Mouse (Mus musculus) CH12.LX (cell line): ENCODE results near the gene Pcyt2. TPM values are rescaled to one million over a fixed set of nuclear protein-coding genes. Genes with fewer than 3 reads are reported as not detected.

Source experiments
- DNase-seq: peaks from one replicate; pipeline ENCODE4 v3.0.0-alpha.2; 2013; ENCODE audit errors: extremely low read depth
- H3K27ac ChIP-seq: 2 replicates; pipeline ENCODE4 v1.5.1; 2012; ENCODE audit warnings: low read depth, mild to moderate bottlenecking, control low read depth, moderate library complexity; ENCODE audit not compliant: insufficient read depth
- H3K27me3 ChIP-seq: replicated peaks from 2 replicates; pipeline ENCODE3; 2012; ENCODE audit warnings: inconsistent platforms
- H3K36me3 ChIP-seq, 2 experiments: replicated peaks in 1 of 2; 2 replicates each; pipeline versions ENCODE3 to v1.6.1; 2012; ENCODE audit warnings: inconsistent platforms in 1 of 2, low read length in 1 of 2, mild to moderate bottlenecking in 1 of 2, mixed read lengths in 1 of 2, moderate library complexity in 1 of 2; ENCODE audit not compliant: control insufficient read depth in 1 of 2, insufficient read depth in 1 of 2
- H3K4me1 ChIP-seq, 2 experiments: 2 replicates each; pipeline ENCODE4 v1.6.1; 2012; ENCODE audit warnings: inconsistent platforms in 1 of 2, moderate library complexity in 1 of 2; ENCODE audit not compliant: insufficient read depth in 2 of 2, control insufficient read depth in 1 of 2
- H3K4me2 ChIP-seq: 2 replicates; pipeline ENCODE4 v1.6.1; 2012; ENCODE audit warnings: low read depth, mild to moderate bottlenecking, control low read depth; ENCODE audit not compliant: poor library complexity, insufficient read depth, severe bottlenecking
- H3K4me3 ChIP-seq, 3 experiments: fragments of 150-350 bp in 1 of 3; sonication (generic) in 1 of 3; replicated peaks in 1 of 3; 2 replicates each; pipeline versions ENCODE3 to v1.5.1; 2011 to 2012; ENCODE audit warnings: low read depth in 2 of 3, low read length in 2 of 3, mild to moderate bottlenecking in 2 of 3, moderate library complexity in 2 of 3, control low read depth in 1 of 3, improper control_type of control experiment in 1 of 3, inconsistent platforms in 1 of 3, mixed read lengths in 1 of 3; ENCODE audit not compliant: poor library complexity in 1 of 3
- H3K79me2 ChIP-seq: replicated peaks from 2 replicates; pipeline ENCODE4 v1.6.1; 2012; ENCODE audit warnings: mild to moderate bottlenecking, moderate library complexity; ENCODE audit not compliant: control insufficient read depth, poor library complexity, insufficient read depth, severe bottlenecking; ENCODE audit errors: extremely low read depth
- H3K9ac ChIP-seq: 2 replicates; pipeline ENCODE4 v1.6.1; 2012; ENCODE audit warnings: low read depth, mild to moderate bottlenecking, control low read depth, moderate library complexity; ENCODE audit not compliant: insufficient read depth
- H3K9me3 ChIP-seq: replicated peaks from 2 replicates; pipeline ENCODE3; 2012; ENCODE audit warnings: low read length, inconsistent platforms, mixed read lengths
- BHLHE40 ChIP-seq: IDR thresholded peaks from 2 replicates; pipeline ENCODE4 v1.6.1; 2011; ENCODE audit warnings: mild to moderate bottlenecking, low read depth, low read length, improper control_type of control experiment
- CHD1 ChIP-seq: IDR thresholded peaks from 2 replicates; pipeline ENCODE4 v1.6.1; 2012; ENCODE audit warnings: low read depth, low read length, improper control_type of control experiment, inconsistent platforms
- CHD2 ChIP-seq: IDR thresholded peaks from 2 replicates; pipeline ENCODE4 v1.6.1; 2011; ENCODE audit warnings: low read length, improper control_type of control experiment
- CTCF ChIP-seq, 2 experiments: IDR thresholded peaks in 1 of 2; conservative IDR thresholded peaks in 1 of 2; 2 replicates each; pipeline ENCODE4 v1.5.1; 2011 to 2012; ENCODE audit warnings: low read depth in 2 of 2, low read length in 2 of 2, improper control_type of control experiment in 1 of 2, inconsistent platforms in 1 of 2, mild to moderate bottlenecking in 1 of 2, moderate library complexity in 1 of 2
- E2F4 ChIP-seq: IDR thresholded peaks from 2 replicates; pipeline ENCODE4 v1.6.1; 2011; ENCODE audit warnings: low read depth, low read length, improper control_type of control experiment; ENCODE audit not compliant: insufficient replicate concordance
- ELF1 ChIP-seq: IDR thresholded peaks from 2 replicates; pipeline ENCODE4 v1.6.1; 2014; ENCODE audit warnings: low read depth, mild to moderate bottlenecking, inconsistent platforms, low read length, improper control_type of control experiment
- EP300 ChIP-seq: IDR thresholded peaks from 2 replicates; pipeline ENCODE4 v1.6.1; 2011; ENCODE audit warnings: low read length, improper control_type of control experiment
- ETS1 ChIP-seq: conservative IDR thresholded peaks from 2 replicates; pipeline ENCODE4 v1.6.1; 2012; ENCODE audit warnings: low read depth, mild to moderate bottlenecking, inconsistent platforms, low read length, improper control_type of control experiment, moderate library complexity
- GABPA ChIP-seq: IDR thresholded peaks from 2 replicates; pipeline ENCODE4 v1.6.1; 2012; ENCODE audit warnings: low read depth, low read length, improper control_type of control experiment, inconsistent platforms; ENCODE audit not compliant: insufficient replicate concordance
- HCFC1 ChIP-seq: IDR thresholded peaks from 2 replicates; pipeline ENCODE4 v1.6.1; 2012; ENCODE audit warnings: low read depth, mild to moderate bottlenecking, inconsistent platforms, low read length, improper control_type of control experiment
- IRF4 ChIP-seq: IDR thresholded peaks from 2 replicates; pipeline ENCODE4 v1.6.1; 2014; ENCODE audit warnings: low read depth, mild to moderate bottlenecking, inconsistent platforms, low read length, improper control_type of control experiment
- JUN ChIP-seq: IDR thresholded peaks from 2 replicates; pipeline ENCODE4 v1.6.1; 2011; ENCODE audit warnings: low read depth, mild to moderate bottlenecking, low read length, improper control_type of control experiment, moderate library complexity; ENCODE audit not compliant: insufficient read depth
- JUND ChIP-seq: conservative IDR thresholded peaks from 2 replicates; pipeline ENCODE4 v1.6.1; 2011; ENCODE audit warnings: low read depth, low read length, improper control_type of control experiment
- KAT2A ChIP-seq: IDR thresholded peaks from 2 replicates; pipeline ENCODE4 v1.6.1; 2012; ENCODE audit warnings: low read length, improper control_type of control experiment, inconsistent platforms; ENCODE audit not compliant: insufficient replicate concordance
- MAFK ChIP-seq: IDR thresholded peaks from 2 replicates; pipeline ENCODE4 v1.6.1; 2011; ENCODE audit warnings: low read length, improper control_type of control experiment; ENCODE audit not compliant: insufficient replicate concordance
- MAZ ChIP-seq: IDR thresholded peaks from 2 replicates; pipeline ENCODE4 v1.6.1; 2012; ENCODE audit warnings: low read depth, mild to moderate bottlenecking, inconsistent platforms, low read length, improper control_type of control experiment, moderate library complexity
- MEF2A ChIP-seq: IDR thresholded peaks from 2 replicates; pipeline ENCODE4 v1.6.1; 2014; ENCODE audit warnings: low read depth, mild to moderate bottlenecking, inconsistent platforms, low read length, improper control_type of control experiment, borderline replicate concordance
- MXI1 ChIP-seq: IDR thresholded peaks from 2 replicates; pipeline ENCODE4 v1.6.1; 2011; ENCODE audit warnings: mild to moderate bottlenecking, low read depth, low read length, improper control_type of control experiment
- MYC ChIP-seq: IDR thresholded peaks from 2 replicates; pipeline ENCODE4 v1.6.1; 2011; ENCODE audit warnings: low read depth, mild to moderate bottlenecking, improper control_type of control experiment, low read length
- NELFE ChIP-seq: IDR thresholded peaks from 2 replicates; pipeline ENCODE4 v1.6.1; 2011; ENCODE audit warnings: low read depth, low read length, improper control_type of control experiment
- NRF1 ChIP-seq: IDR thresholded peaks from 2 replicates; pipeline ENCODE4 v1.6.1; 2014; ENCODE audit warnings: low read depth, mild to moderate bottlenecking, inconsistent platforms, low read length, improper control_type of control experiment, moderate library complexity
- POLR2A ChIP-seq: IDR thresholded peaks from 2 replicates; pipeline ENCODE4 v1.6.1; 2011; ENCODE audit warnings: low read depth, mild to moderate bottlenecking, improper control_type of control experiment, low read length
- POLR2AphosphoS2 ChIP-seq: IDR thresholded peaks from 2 replicates; pipeline ENCODE4 v1.6.1; 2011; ENCODE audit warnings: low read depth, low read length, improper control_type of control experiment
- RAD21 ChIP-seq: IDR thresholded peaks from 2 replicates; pipeline ENCODE4 v1.6.1; 2011; ENCODE audit warnings: low read depth, mild to moderate bottlenecking, low read length, improper control_type of control experiment, moderate library complexity
- RCOR1 ChIP-seq: conservative IDR thresholded peaks from 2 replicates; pipeline ENCODE4 v1.6.1; 2012; ENCODE audit warnings: low read depth, mild to moderate bottlenecking, inconsistent platforms, low read length, improper control_type of control experiment
- SIN3A ChIP-seq: IDR thresholded peaks from 2 replicates; pipeline ENCODE4 v1.6.1; 2012; ENCODE audit warnings: low read length, improper control_type of control experiment, inconsistent platforms
- TCF12 ChIP-seq: IDR thresholded peaks from 2 replicates; pipeline ENCODE4 v1.6.1; 2014; ENCODE audit warnings: low read depth, mild to moderate bottlenecking, inconsistent platforms, low read length, improper control_type of control experiment
- USF1 ChIP-seq: IDR thresholded peaks from 2 replicates; pipeline ENCODE4 v1.6.1; 2014; ENCODE audit warnings: low read depth, mild to moderate bottlenecking, inconsistent platforms, low read length, improper control_type of control experiment
- ZMIZ1 ChIP-seq: IDR thresholded peaks from 2 replicates; pipeline ENCODE4 v1.6.1; 2012; ENCODE audit warnings: low read depth, mild to moderate bottlenecking, inconsistent platforms, low read length, improper control_type of control experiment
- dilution Hi-C: fragments of 300-500 bp; cut with MboI; formaldehyde crosslinking; loops from 2 replicates; pipeline ENCODE4 v1.14.3; 2020; ENCODE audit warnings: low sequenced_read_pairs; ENCODE audit not compliant: extremely low pct_unique_long_range_greater_than_20kb, extremely low pct_ligation_motif_present
- in situ Hi-C: fragments of 300-500 bp; cut with MboI; formaldehyde crosslinking; loops from 3 replicates; pipeline ENCODE4 v1.14.3; 2019; ENCODE audit warnings: low sequenced_read_pairs, low pct_ligation_motif_present, low pct_unique_long_range_greater_than_20kb, mixed read lengths
- polyA plus RNA-seq: library from polyadenylated mRNA; unstranded; fragments of >175 nt; gene quantifications from 2 replicates; pipeline ENCODE4 v1.2.1, GENCODE M21; 2012; ENCODE audit warnings: low read depth; ENCODE audit not compliant: insufficient read length
- total RNA-seq, 2 experiments: library from RNA; depleted of rRNA; stranded (reverse); fragments of 300-350 nt in 1 of 2; fragments of >200 nt in 1 of 2; gene quantifications; 2 replicates each; pipeline ENCODE4 v1.2.3; 2012 to 2014

Gene Pcyt2
- total and polyA plus RNA-seq, 3 experiments: 154 to 166 (median 155) TPM

- peak within 1 kb of the TSS; percentile 74 for H3K4me2 ChIP-seq
- no peak within 1 kb of the TSS for H3K9ac ChIP-seq
- dilution Hi-C loops (no loop called here), in situ Hi-C loops (no loop called here)
- no peaks in the 10 kb centered on the region for H3K9me3 ChIP-seq
- H3K36me3 ChIP-seq: no peaks in the 10 kb centered on the region
- H3K27me3 ChIP-seq: peaks cover 3% of the 10 kb centered on the region
- DNase-seq: peak; percentile 85
- H3K27ac ChIP-seq: peak within 1 kb of the TSS; percentile 18; the same call in 1 of the 2 replicates
- H3K4me3 ChIP-seq: peak within 1 kb of the TSS; percentile 35 to 46 (median 40)
- H3K79me2 ChIP-seq: no peaks in the 10 kb centered on the region
- TF ChIP-seq BHLHE40 (peak; percentile 45; the same call in 1 of the 2 replicates), JUN (no peak), CHD2 (peak; percentile 93), NELFE (no peak), HCFC1 (peak; percentile 32; the same call in 1 of the 2 replicates), MXI1 (peak; percentile 48; the same call in 1 of the 2 replicates), GABPA (no peak), USF1 (no peak), MEF2A (peak; percentile 95), KAT2A (no peak), POLR2A (no peak), POLR2AphosphoS2 (no peak), RCOR1 (peak; percentile 46; the same call in 1 of the 2 replicates), MYC (no peak), TCF12 (peak; percentile 75), JUND (0 out of 2 replicates have a peak, but pooled peaks have one; percentile 8), ETS1 (peak; percentile 61; the same call in 1 of the 2 replicates), E2F4 (no peak), MAZ (peak; percentile 79; the same call in 1 of the 2 replicates), SIN3A (no peak), ELF1 (peak; percentile 27; the same call in 1 of the 2 replicates), CHD1 (no peak), RAD21 (peak; percentile 0), IRF4 (peak; percentile 65), ZMIZ1 (no peak), EP300 (peak; percentile 41; the same call in 1 of the 2 replicates), NRF1 (no peak), CTCF (conservative IDR thresholded peaks at IDR 0.05 in 1 of 2, IDR thresholded peaks at IDR 0.05 in 1 of 2; ENCODE audit: low read depth in 2 of 2, low read length in 2 of 2) (peak in 1 of 2 experiments; percentile 42; a peak in 2 of 4 replicates), MAFK (no peak)
- H3K4me1 ChIP-seq: peaks cover 12 to 31% of the 10 kb centered on the region in 2 experiments
Observed at GRCm38 (mm10) chr11:120648001-120648476, 30.3 kb upstream of the Pcyt2 start, which contains the start of gene Myadml2. Gene Myadml2 (minus strand): TSS chr11:120648158.
